Mouse (Mus musculus) embryo, embryonic 10.5 days (tissue): Measurements from ENCODE around the gene Usp35.
A peak's percentile ranks its signal among the peaks of the same experiment; 100 is the strongest.

ENCODE experiments used
- DNase-seq: peaks from one replicate; pipeline ENCODE4 v3.0.0-alpha.2; 2015; ENCODE audit warnings: low spot score

Gene Usp35

DNA sequence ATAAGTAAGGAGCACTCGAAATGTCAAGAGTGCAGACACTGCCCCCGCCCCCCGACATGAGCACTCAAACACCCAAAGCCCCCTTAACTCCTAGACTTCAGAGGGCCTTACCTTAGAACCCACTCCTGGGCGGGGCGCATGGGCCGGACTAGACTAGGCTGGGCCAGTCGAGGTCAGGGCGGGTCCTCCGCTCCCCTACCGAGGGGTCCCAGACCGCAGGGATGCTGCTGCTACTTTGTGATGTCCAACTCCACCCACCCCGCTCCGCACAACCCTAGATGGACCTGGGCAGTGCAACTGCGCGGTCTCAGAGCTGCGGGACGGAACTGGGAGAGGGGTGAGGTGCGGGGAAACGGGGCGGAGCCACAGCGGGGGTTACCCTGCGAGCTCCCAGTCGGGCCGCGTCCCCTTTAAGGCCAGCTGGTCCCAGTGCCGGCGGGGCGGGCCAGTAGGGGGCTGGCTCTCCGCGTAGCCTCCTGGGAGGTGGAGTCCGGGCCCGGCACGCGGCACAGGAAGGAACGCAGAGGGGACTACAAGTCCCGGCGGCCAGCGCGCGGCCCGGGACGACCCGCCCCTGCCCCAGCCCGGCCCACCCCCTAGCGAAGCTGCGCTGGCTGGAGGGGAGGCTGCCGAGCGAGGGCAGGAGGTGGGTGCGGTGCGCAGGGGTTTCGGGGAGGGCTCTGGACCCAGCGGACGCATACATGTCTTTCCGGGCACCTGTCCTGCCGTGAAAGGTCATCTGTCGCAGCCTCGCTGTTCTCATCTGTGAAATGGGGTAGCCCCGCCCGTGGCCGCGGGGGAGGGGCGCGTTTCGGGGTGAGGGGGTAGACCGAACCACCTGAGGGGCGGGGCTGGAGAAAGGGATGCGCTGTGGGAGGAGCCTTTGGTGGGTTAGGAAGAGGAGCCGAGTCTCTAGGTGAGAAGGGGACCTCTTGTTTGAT is at the start of gene Usp35, which contains the start of gene Kctd21:
TSS of gene Usp35 (minus strand) at position 295 of the 941 bp plus-strand sequence.
TSS of gene Kctd21 (plus strand) at position 602 of the 941 bp plus-strand sequence.
- DNase-seq: peak; percentile 96

DNA sequence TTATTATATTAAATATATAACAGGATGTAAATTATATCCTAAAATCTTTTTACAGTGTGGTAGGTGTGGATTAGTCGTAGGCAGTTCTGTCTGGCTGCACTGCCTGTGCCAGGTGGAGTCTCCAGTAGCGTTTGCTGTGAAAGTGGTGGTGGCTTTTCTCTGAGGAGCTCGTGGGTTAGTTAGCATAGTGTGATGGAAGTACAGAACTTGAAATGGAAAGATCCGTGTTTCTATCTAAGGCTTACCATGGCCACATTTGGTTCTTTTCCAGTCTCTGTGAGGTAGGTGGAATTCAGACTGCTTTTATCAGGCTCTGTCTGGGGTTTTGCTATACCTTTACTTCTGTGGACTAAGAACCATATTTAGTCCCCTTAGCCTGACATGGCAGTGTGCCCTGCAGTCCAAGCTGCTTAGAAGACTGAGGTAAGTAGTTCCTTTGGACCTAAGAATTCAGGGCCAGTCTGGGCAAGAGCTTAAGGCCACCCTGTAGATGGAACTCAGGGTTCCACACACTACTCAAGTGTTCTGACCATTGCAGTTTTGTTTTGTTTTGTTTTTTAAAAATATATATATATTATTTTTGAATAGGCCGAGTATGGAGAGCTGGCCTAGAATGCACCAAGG is 48.8 kb upstream of the Usp35 start:
- DNase-seq: no peak

- no peak for DNase-seq
Measured at GRCm38 (mm10) chr7:97379304-97379703, 47.5 kb upstream of the Usp35 start.

DNA sequence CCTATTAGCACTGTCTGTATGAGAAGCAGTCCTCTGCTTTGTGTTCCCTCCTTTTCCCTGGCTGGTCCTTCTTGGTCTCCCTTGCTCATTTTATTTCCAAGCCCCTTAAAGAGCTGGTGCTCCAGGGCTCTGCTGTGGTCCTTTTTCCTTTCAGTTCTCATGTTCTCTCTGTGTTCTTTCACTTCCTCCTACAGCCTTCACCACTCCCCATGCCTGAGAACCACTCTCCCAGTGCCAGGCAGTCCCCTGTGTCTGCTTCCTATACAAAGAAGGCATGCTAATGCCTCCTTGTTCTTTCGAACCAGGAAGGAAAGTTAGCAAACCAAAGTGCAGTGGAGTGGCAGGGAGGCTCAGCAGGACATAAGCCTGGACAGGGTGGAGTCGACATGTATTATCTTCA is 44.1 kb upstream of the Usp35 start:
- no peak for DNase-seq

GRCm38 (mm10) chr7:97375101-97375500 is 43.3 kb upstream of the Usp35 start:
- no peak for DNase-seq

GRCm38 (mm10) chr7:97365887-97366286 is 34.1 kb upstream of the Usp35 start:
- DNase-seq: no peak

- peak; percentile 68 for DNase-seq
Measured at GRCm38 (mm10) chr7:97361467-97361866, 29.6 kb upstream of the Usp35 start.

GRCm38 (mm10) chr7:97360955-97361354 is 29.1 kb upstream of the Usp35 start:
- no peak for DNase-seq

DNA sequence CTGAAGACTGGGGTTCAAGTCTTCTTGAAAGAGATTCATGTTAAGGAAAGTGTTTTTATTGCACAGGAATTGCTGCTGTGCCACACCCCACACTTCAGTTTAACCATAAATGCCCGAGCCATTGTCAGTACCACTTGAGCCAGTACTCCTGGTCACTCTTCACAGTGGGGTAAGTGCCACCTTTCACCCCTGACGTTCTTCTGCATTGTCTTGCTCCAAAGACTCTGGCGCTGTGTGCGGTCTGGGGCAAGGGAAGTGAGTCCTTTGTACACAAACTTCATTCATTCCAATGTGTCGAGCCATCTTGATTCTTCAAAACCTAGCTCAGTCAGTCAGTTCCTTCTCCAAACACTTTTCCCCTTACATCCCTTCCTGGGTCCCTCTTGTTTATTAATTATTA is 28.3 kb upstream of the Usp35 start:
- DNase-seq: no peak

DNA sequence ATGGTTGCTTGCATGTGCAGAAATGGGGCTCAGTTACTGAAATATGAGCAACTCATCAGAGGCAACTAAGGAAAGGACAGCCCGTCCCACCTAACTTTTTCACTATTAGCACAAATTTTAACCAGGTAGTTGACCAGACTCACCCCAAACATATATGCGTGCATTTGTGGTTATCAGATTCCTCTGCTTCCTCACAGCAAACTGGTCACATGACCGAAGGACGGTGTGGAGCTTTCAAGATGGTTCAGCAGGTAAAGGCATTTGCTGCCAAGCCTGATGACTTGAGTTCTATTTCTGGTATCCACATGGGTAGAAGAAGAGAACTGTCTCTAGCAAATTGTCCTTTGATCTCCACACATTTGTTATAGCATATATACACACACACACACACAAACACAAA is 26.5 kb upstream of the Usp35 start:
- DNase-seq: no peak

- no peak for DNase-seq
Measured at GRCm38 (mm10) chr7:97357840-97358239, 26.0 kb upstream of the Usp35 start.

DNA sequence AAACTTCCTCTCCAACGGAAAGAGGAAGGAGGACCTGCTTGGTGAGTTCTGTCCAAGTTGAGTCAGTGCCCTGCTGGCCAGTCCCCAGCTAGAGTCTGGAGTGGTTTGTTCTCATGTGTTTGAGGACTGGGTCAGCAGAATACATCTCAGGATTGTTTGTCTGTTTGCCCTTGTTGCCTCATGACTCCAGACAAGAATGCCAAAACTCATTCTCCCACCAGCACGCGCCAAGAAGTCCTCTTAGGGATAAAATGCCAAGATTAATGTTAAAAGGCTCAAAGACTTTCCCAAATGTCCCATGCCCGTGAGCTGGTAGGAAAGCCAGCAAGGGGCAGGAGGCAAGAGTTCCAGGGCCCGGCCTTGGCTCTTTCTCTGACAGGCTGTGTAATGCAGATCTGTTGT is 25.1 kb upstream of the Usp35 start:
- DNase-seq: no peak

- DNase-seq: no peak
Measured at GRCm38 (mm10) chr7:97356253-97356652, 24.4 kb upstream of the Usp35 start.

DNA sequence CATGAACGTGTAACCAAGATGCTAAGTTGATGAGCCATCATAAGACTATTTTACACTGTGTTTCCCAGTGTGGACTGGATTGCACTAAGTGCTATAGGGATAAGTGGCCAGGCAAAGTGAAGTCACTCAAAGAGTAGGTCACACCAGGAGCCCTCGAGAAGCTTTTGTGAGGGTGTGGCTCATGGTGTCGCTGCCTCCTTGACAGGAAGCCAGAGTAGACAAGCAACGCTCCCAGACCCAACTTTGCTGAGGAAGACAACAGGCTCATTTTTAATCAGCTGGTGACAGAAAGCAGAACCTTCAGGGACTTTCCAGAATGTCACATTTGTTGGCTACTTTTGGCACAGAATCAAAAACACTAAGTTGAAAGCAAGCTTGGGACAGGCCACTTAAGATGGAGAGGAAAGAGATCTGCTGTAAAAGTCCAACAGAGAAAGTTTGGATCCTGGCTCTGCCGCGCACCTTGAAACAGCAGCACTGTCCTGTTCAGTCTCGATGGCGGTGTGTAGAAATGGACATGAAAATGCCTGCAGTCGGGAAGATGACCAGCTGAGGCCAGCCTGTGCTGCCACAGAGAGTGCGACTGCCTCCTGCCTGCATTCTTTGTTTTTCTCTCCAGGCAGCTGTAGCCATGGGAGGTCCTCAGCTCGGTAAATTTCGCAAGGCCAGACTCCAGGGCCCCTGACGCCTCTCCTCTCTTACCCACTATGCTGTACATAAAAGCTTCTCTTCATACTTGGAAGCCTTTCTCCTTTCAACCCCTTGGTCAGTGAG is 23.4 kb upstream of the Usp35 start:
- DNase-seq: no peak

DNA sequence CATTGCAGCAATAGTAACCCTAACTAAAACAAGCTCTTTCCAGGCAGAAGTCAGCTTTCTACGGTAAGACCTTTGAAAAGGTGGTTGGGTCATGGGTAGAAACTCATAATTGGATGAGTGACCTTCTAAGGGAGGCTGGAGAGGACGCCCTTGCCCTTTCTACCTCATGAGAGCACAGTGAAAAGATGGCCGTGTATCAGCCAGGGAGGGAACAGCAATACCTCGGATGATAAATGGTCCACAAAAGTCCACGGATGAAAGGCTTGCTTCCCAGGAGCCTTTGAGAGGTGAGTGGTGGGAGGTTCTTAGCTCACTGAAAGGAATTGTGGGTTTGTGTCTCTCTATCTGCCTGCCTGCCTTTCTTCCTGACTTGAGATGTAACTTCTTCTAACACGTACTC is 21.5 kb upstream of the Usp35 start:
- DNase-seq: no peak

- no peak for DNase-seq
Measured at GRCm38 (mm10) chr7:97351792-97352513, 20.1 kb upstream of the Usp35 start.

- DNase-seq: no peak
Measured at GRCm38 (mm10) chr7:97350891-97351290, 19.1 kb upstream of the Usp35 start.

DNA sequence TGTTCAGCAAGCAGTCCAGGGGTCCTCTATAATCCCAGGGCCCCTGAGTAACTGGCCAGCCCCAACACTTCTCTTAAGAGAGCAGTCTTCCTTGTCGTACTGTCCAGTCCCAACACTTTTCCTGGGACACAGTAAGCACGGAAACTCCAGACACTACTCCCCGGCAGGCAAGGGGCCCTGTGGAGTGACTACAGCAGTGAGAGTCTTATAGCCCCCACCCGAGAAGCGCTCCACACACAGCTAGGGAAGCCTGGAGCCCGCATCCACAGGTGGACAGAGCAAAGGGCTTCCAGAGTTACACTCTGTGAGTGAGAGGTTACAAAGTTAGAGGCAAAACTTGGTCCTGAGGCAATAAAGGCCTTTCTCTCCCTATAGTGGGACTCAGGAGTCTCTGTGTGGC is 17.6 kb upstream of the Usp35 start:
- no peak for DNase-seq

GRCm38 (mm10) chr7:97348836-97349235 is 17.0 kb upstream of the Usp35 start:
- no peak for DNase-seq

DNA sequence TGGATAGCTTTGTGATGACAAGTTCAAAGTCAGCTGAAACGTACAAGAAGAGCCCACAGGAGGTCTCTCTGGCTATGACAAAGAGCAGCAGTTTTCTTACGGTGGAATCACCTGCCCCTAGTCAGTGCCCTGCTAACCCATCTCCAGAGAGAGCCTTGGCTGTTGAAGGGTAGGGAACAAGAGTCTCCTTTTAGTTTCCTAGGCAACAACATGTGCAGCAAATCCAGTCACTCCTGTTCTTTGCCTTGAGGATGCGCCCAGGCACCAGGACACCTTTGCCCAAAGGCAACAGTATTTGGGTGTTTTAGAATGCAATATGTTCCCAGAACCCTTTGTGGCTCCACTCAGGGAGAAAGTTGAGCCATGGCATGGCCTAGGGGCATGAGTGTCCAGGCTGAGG is 16.5 kb upstream of the Usp35 start:
- no peak for DNase-seq

- no peak for DNase-seq
Measured at GRCm38 (mm10) chr7:97347464-97347863, 15.6 kb upstream of the Usp35 start.

- no peak for DNase-seq
Measured at GRCm38 (mm10) chr7:97346822-97347166, 15.0 kb upstream of the Usp35 start.
